Mouse (Mus musculus) lung, postnatal 0 days (tissue): ENCODE measurements around the gene Sdccag8.

Experiments
- CTCF ChIP-seq: IDR thresholded peaks from 2 replicates; pipeline ENCODE4 v1.5.1; 2016; ENCODE audit warnings: antibody characterized with exemption, mild to moderate bottlenecking
- EP300 ChIP-seq: IDR thresholded peaks from 2 replicates; pipeline ENCODE4 v1.6.1; 2016; ENCODE audit warnings: antibody characterized with exemption, mild to moderate bottlenecking, control low read depth

DNA sequence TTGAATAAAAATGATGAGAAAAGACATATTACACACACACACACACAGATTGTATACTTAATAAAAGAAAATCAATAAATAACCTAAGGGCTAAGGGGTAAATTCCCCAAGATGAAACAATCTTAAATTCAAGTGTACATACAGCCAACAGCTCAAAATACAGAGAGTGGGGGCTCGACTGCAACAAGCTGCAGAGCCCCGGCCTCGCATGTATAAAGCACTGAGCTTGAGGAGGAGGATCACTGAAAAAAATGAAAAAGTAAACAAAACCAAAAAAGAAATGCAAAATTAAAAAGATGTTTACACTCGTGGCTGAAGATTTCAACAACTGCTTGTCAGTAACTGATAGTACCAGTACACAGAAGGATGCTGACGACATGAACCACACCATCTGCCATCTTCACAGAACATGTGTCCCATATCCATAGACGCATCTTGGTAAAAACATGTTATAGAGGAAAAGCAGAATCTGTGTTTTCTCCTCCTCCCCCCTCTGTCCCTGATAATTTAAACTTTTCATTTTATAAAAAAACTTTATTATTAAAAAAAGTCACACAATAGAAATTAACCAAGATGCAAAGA is 224.7 kb downstream of the Sdccag8 start:
- no peak for TF ChIP-seq CTCF
- TF ChIP-seq EP300 = no peak
